Mouse (Mus musculus) hindbrain, embryonic 16.5 days (tissue): ENCODE measurements around the gene Pbx1. TPM values are rescaled to one million over a fixed set of nuclear protein-coding genes. Genes with fewer than 3 reads are reported as not detected.

ENCODE experiments used
- ATAC-seq: fragments of 200-750 bp; cut with Nextera tagmentation; 2 replicates; pipeline ENCODE4 v1.8.0; 2017; ENCODE audit warnings: moderate TSS enrichment, moderate library complexity
- H3K27ac ChIP-seq: fragments of 300-500 bp; sonication (generic); 2 replicates; pipeline ENCODE4 v1.5.1; 2014; ENCODE audit warnings: low read depth, mild to moderate bottlenecking, control low read depth, low read length, moderate library complexity
- H3K27me3 ChIP-seq: fragments of 300-500 bp; sonication (generic); replicated peaks from 2 replicates; pipeline ENCODE4 v1.6.1; 2014; ENCODE audit warnings: low read length; ENCODE audit not compliant: control insufficient read depth, insufficient read depth
- H3K36me3 ChIP-seq: fragments of 300-500 bp; sonication (generic); 2 replicates; pipeline ENCODE4 v1.6.1; 2014; ENCODE audit warnings: mild to moderate bottlenecking, low read length, moderate library complexity, mixed read lengths; ENCODE audit not compliant: control insufficient read depth, insufficient read depth
- H3K4me1 ChIP-seq: fragments of 300-500 bp; sonication (generic); 2 replicates; pipeline ENCODE4 v1.6.1; 2014; ENCODE audit warnings: low read depth, low read length; ENCODE audit not compliant: control insufficient read depth, insufficient read depth
- H3K4me2 ChIP-seq: fragments of 300-500 bp; sonication (generic); 2 replicates; pipeline ENCODE4 v1.6.1; 2014; ENCODE audit warnings: mild to moderate bottlenecking, low read length, control low read depth, moderate library complexity
- H3K4me3 ChIP-seq: fragments of 300-500 bp; sonication (generic); 2 replicates; pipeline ENCODE4 v1.5.1; 2014; ENCODE audit warnings: mild to moderate bottlenecking, low read length, control low read depth, moderate library complexity
- H3K9ac ChIP-seq: fragments of 300-500 bp; sonication (generic); 2 replicates; pipeline ENCODE4 v1.6.1; 2014; ENCODE audit warnings: low read depth, mild to moderate bottlenecking, control low read depth, low read length, moderate library complexity
- H3K9me3 ChIP-seq: fragments of 300-500 bp; sonication (generic); 2 replicates; pipeline ENCODE4 v1.6.1; 2014; ENCODE audit warnings: mild to moderate bottlenecking, low read length, moderate library complexity; ENCODE audit not compliant: control insufficient read depth
- WGBS: fragments of 180-500 bp; shearing (Covaris S2); extraction: QIAGEN DNeasy Blood & Tissue Kit; methylation state at CpG from one replicate; pipeline ENCODE4 v1.1.7; 2014; 5-methylcytosine and 5-hydroxymethylcytosine counted together
- polyA plus RNA-seq: library from polyadenylated mRNA; unstranded; fragments of >200 nt; fragmentation: Nextera tagmentation; extraction: Ambion mirVana; gene quantifications from 2 replicates; pipeline ENCODE4 v1.2.1, GENCODE M21; 2015

Pbx1 gene
- polyA plus RNA-seq, 1 experiment from 2014 or later, result 36.0 TPM

GRCm38 (mm10) chr1:168394535-168394934 is 37.5 kb downstream of the Pbx1 start:
- Histone ChIP-seq H3K27ac (no peak overlapping the region), H3K27me3 (no peaks in the 10 kb centered on the region), H3K9me3 (no peaks in the 10 kb centered on the region), H3K36me3 (no peaks in the 10 kb centered on the region), H3K9ac (no peak overlapping the region), H3K4me1 (peaks cover 24% of the 10 kb centered on the region), H3K4me2 (no peak overlapping the region), H3K4me3 (no peak overlapping the region)
- WGBS, result 67% methylated on average over 6 of the region's 6 CpGs
- ATAC-seq, result no peak

DNA sequence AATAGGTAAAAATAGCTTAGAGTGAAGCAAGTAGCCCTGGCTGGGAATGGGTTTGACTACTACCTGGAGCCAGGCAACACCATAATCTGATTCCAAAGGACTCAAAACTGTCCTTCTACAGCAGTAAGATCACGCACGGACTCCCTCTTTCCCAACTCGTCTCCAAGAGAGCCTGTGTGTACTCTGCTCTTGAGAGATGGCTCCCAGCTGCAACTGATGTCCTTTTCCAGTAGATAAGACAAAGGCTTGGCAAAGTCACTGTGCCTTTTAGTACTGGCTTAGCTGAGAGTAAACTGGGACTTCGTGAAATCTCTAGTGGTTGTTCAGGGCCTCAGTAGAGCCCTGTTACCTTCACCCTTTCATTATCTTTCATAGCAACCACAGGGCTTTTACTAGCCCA is 38.6 kb downstream of the Pbx1 start:
- Histone ChIP-seq H3K27me3 (no peaks in the 10 kb centered on the region), H3K27ac (no peak overlapping the region), H3K36me3 (no peaks in the 10 kb centered on the region), H3K9me3 (no peaks in the 10 kb centered on the region), H3K9ac (no peak overlapping the region), H3K4me1 (peaks cover 24% of the 10 kb centered on the region), H3K4me3 (no peak overlapping the region), H3K4me2 (no peak overlapping the region)
- ATAC-seq, result no peak
- WGBS, result 73% methylated on average over 4 of the region's 4 CpGs

DNA sequence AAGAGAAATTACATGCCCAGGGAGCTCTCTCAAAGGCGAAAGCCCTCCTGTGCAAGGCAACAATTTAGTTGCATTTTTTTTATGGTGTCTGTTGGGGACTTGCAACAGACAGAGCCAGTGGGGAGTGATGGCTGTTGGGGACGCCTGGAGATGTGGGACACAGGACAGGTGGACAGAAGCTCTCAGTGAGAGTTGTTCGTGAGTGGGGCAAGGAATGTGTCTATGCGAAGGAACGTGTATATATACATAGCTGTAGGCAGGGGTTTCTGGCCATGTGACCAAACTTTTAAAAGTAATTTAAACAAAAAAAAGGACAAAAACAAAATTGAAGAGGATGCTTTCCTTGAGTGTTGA is 39.6 kb downstream of the Pbx1 start:
- no peak overlapping the region for H3K9ac ChIP-seq
- no peak overlapping the region; the same call in 1 of the 2 replicates for H3K4me2 ChIP-seq
- 46% methylated on average over 5 of the region's 5 CpGs for WGBS
- H3K4me3 ChIP-seq, result no peak overlapping the region
- no peaks in the 10 kb centered on the region for H3K36me3 ChIP-seq
- no peak overlapping the region for H3K27ac ChIP-seq
- H3K4me1 ChIP-seq, result peaks cover 24% of the 10 kb centered on the region
- H3K9me3 ChIP-seq, result no peaks in the 10 kb centered on the region
- no peaks in the 10 kb centered on the region for H3K27me3 ChIP-seq
- no peak for ATAC-seq

DNA sequence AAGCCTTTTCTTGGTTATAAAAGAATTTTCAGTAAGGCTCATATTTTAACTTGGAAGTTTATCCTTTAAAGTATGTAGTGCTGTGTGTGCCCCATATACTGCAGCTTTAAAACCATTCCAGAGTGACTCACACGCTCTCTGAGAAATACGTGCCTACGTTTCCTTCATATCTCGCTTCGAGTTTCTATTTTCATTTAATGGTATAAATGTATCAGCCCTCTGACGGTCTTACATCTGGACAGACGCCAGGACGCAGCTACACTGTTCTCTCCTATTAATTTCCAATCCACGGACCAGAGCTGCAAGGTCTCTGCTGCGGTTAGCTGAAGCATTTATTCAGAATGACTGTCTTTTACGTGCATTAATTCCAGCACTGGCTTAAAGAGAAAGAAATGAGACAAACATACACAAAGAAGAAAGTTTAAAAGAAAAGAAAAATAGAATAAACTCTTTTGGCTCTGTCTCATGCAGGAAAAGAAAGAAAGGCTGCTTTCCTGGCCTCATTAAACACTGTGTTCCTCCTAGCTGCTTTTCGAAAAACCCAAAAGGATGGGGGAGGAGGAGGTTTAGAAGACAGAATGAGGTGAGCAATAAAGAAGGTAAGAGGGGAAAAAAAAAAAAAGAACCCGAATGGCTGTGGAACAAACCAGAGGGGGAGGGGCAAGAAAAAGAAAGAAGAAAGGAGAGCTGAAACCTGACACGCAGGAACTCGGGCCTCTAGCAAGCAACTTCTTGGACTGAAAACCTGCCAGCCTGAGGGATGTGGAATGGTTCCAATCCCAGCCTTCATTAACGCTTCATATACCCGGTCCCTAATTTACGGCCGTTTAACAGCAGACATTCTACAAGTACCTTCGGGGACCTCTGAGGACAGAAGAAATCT is 40.2 kb downstream of the Pbx1 start:
- Histone ChIP-seq H3K27me3 (no peaks in the 10 kb centered on the region), H3K4me3 (peak overlapping the region; percentile 8; the same call in 1 of the 2 replicates), H3K36me3 (no peaks in the 10 kb centered on the region), H3K4me1 (peaks cover 24% of the 10 kb centered on the region), H3K4me2 (peak overlapping the region; percentile 40), H3K27ac (peak overlapping the region; percentile 56), H3K9me3 (no peaks in the 10 kb centered on the region), H3K9ac (no peak overlapping the region)
- ATAC-seq, result no peak
- WGBS, result 21% methylated on average over 20 of the region's 20 CpGs

- no peak for ATAC-seq
- Histone ChIP-seq H3K36me3 (no peaks in the 10 kb centered on the region), H3K27me3 (no peaks in the 10 kb centered on the region), H3K9ac (no peak overlapping the region), H3K27ac (no peak overlapping the region), H3K4me2 (no peak overlapping the region), H3K9me3 (no peaks in the 10 kb centered on the region), H3K4me3 (no peak overlapping the region), H3K4me1 (peaks cover 27% of the 10 kb centered on the region)
Measured at GRCm38 (mm10) chr1:168390748-168391147, 41.3 kb downstream of the Pbx1 start.

DNA sequence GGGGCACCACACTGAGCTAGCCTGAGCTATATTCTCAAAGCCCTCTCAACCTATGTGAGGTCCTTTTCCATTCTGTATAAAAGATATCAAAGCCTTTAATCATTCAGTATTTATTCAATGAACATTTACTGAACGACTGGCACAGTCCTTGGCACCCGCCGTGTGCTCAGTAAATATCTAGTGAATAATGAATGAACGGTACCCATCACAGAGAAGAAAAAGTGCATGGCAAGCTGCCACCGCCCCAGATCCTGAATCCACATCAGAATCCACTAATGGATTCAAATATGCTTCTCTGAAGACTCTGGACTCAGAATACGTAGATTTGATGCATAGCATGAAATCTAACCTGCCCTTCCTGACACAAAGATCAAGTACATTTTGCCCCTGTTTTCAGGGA is 45.9 kb downstream of the Pbx1 start:
- Histone ChIP-seq H3K36me3 (no peaks in the 10 kb centered on the region), H3K27me3 (no peaks in the 10 kb centered on the region), H3K9me3 (no peaks in the 10 kb centered on the region), H3K4me3 (no peak overlapping the region), H3K4me1 (peaks cover 42% of the 10 kb centered on the region), H3K4me2 (no peak overlapping the region), H3K9ac (no peak overlapping the region), H3K27ac (no peak overlapping the region)
- no peak for ATAC-seq
- WGBS, result 56% methylated on average over 6 of the region's 6 CpGs

GRCm38 (mm10) chr1:168384594-168384955 is 47.5 kb downstream of the Pbx1 start:
- WGBS, result 23% methylated on average over 6 of the region's 6 CpGs
- Histone ChIP-seq H3K27me3 (no peaks in the 10 kb centered on the region), H3K27ac (peak overlapping the region; percentile 52), H3K4me1 (peaks cover 46% of the 10 kb centered on the region), H3K4me2 (no peak overlapping the region), H3K9ac (no peak overlapping the region), H3K4me3 (no peak overlapping the region), H3K9me3 (no peaks in the 10 kb centered on the region), H3K36me3 (no peaks in the 10 kb centered on the region)
- ATAC-seq, result no peak; the same call in 1 of the 2 replicates

DNA sequence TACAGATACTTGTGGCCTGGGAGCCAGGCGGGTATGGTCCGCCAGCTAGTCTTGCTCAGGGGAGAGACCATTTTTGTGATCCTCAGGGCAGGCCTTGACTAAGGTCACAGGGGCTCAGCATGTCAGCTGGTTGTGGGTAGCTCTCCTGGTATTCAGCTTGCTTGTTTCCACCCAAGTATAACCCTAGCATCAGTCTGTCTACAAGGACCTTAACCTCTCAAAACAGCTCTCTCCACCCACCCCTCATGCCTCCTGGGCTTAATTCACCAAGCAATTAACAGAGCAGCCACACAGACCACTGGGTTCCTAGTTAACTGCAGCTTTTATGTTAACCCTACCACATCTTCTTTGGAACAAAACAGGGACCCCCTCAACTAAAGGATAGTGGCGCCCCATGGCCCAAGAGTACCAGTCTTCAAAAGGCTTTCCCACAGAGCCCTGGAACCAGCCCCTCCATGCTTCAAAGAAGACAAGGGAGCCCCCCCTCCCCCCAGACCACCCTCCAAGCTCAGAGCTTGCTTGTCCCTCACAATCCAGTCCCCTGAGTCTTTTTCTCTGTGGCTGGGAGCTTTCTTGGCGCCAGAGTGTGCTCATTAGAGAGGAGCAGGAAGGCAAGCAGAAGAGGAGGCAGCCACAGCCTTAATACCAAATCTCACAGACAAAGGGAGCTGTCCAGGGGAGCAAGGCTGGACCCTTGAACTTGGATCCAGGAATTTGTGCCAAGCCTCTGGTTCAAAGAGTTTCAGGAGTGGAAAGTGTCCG is 48.1 kb downstream of the Pbx1 start:
- Histone ChIP-seq H3K4me3 (no peak overlapping the region), H3K4me1 (peaks cover 47% of the 10 kb centered on the region), H3K9me3 (no peaks in the 10 kb centered on the region), H3K27ac (peak overlapping the region; percentile 52), H3K9ac (no peak overlapping the region), H3K36me3 (no peaks in the 10 kb centered on the region), H3K4me2 (no peak overlapping the region), H3K27me3 (no peaks in the 10 kb centered on the region)
- WGBS, result 34% methylated on average over 5 of the region's 5 CpGs
- ATAC-seq, result peak; percentile 81

DNA sequence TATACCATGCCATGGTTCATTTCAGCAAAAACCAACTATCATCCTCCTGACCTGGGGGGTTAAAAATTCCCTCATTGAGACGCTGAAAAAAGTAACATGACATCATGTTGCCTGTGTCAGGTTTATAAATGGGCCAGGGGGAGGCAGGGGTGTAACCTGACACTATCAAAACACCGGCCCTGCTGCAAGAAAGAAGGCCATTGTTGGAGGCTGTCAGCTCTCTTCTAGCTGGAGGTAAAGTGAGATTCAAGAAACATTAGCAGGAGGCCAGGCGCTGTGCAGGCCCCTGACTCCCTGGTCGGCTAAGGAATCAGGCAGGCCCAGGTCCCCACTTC is 49.3 kb downstream of the Pbx1 start:
- no peaks in the 10 kb centered on the region for H3K27me3 ChIP-seq
- no peak overlapping the region for H3K27ac ChIP-seq
- 12% methylated on average over 4 of the region's 4 CpGs for WGBS
- peaks cover 48% of the 10 kb centered on the region for H3K4me1 ChIP-seq
- ATAC-seq, result no peak
- H3K9me3 ChIP-seq, result no peaks in the 10 kb centered on the region
- no peak overlapping the region for H3K9ac ChIP-seq
- H3K36me3 ChIP-seq, result no peaks in the 10 kb centered on the region
- no peak overlapping the region for H3K4me3 ChIP-seq
- no peak overlapping the region for H3K4me2 ChIP-seq
